Mouse (Mus musculus) stomach, embryonic 16.5 days (tissue): ENCODE measurements around the gene Zbtb8os. TPM values are rescaled to one million over a fixed set of nuclear protein-coding genes. Genes with fewer than 3 reads are reported as not detected.

ENCODE experiments used
- ATAC-seq: fragments of 200-750 bp; cut with Nextera tagmentation; 2 replicates; pipeline ENCODE4 v1.8.0; 2017; ENCODE audit warnings: moderate number of reproducible peaks, moderate TSS enrichment; ENCODE audit not compliant: insufficient read depth, low FRiP score
- H3K27ac ChIP-seq: fragments of 300-500 bp; sonication (generic); 2 replicates; pipeline ENCODE4 v1.5.1; 2014; ENCODE audit warnings: low read length
- H3K27me3 ChIP-seq: fragments of 300-500 bp; sonication (generic); 2 replicates; pipeline ENCODE4 v1.6.1; 2014; ENCODE audit warnings: low read length, control low read depth, mixed read lengths; ENCODE audit not compliant: control insufficient read depth, insufficient read depth
- H3K36me3 ChIP-seq: fragments of 300-500 bp; sonication (generic); 2 replicates; pipeline ENCODE4 v1.6.1; 2014; ENCODE audit warnings: low read length; ENCODE audit not compliant: control insufficient read depth, insufficient read depth
- H3K4me1 ChIP-seq: fragments of 300-500 bp; sonication (generic); 2 replicates; pipeline ENCODE4 v1.6.1; 2014; ENCODE audit warnings: low read length, control low read depth, mixed read lengths; ENCODE audit not compliant: control insufficient read depth, insufficient read depth
- H3K4me2 ChIP-seq: fragments of 300-500 bp; sonication (generic); 2 replicates; pipeline ENCODE4 v1.6.1; 2014; ENCODE audit warnings: low read depth, low read length, mixed read lengths
- H3K4me3 ChIP-seq: fragments of 300-500 bp; sonication (generic); replicated peaks from 2 replicates; pipeline ENCODE4 v1.5.1; 2014; ENCODE audit warnings: mild to moderate bottlenecking, low read length
- H3K9ac ChIP-seq: fragments of 300-500 bp; sonication (generic); 2 replicates; pipeline ENCODE4 v1.6.1; 2014; ENCODE audit warnings: low read length
- H3K9me3 ChIP-seq: fragments of 300-500 bp; sonication (generic); replicated peaks from 2 replicates; pipeline ENCODE4 v1.6.1; 2016; ENCODE audit warnings: low read length, control low read depth; ENCODE audit not compliant: control insufficient read depth
- WGBS: fragments of 180-500 bp; shearing (Covaris S2); extraction: QIAGEN DNeasy Blood & Tissue Kit; methylation state at CpG from one replicate; pipeline ENCODE4 v1.1.7; 2014; 5-methylcytosine and 5-hydroxymethylcytosine counted together
- polyA plus RNA-seq: library from polyadenylated mRNA; unstranded; fragments of >200 nt; fragmentation: Nextera tagmentation; extraction: Ambion mirVana; gene quantifications from 2 replicates; pipeline ENCODE4 v1.2.1, GENCODE M21; 2015

Gene Zbtb8os
- polyA plus RNA-seq, 1 experiment from 2014 or later, result 46.6 TPM

DNA sequence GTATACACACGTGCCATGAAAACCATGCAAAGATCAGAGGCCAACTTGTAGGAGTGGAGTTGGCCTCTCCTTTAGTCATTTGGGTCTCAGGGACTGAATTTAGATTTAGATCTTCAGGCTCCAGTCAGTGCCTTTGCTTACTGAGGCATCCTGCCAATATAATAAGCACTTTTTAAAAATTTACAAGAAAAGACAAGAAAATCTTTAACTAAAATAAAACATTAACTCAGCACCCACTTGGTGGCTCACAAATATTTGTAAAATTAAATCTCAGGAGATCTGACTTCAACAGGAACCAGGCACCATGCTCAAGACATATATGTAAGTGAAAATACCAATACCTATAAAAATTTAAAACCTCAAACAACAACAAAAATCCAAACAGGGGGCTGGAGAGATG, 14.6 kb upstream of the Zbtb8os start:
- Histone ChIP-seq H3K27ac (no peak overlapping the region), H3K4me3 (no peak overlapping the region), H3K4me1 (no peaks in the 10 kb centered on the region), H3K27me3 (no peaks in the 10 kb centered on the region), H3K9me3 (no peaks in the 10 kb centered on the region), H3K9ac (no peak overlapping the region), H3K36me3 (peaks cover 39% of the 10 kb centered on the region), H3K4me2 (no peak overlapping the region)
- 89% methylated on average over 1 of the region's 1 CpGs for WGBS
- ATAC-seq, result no peak

DNA sequence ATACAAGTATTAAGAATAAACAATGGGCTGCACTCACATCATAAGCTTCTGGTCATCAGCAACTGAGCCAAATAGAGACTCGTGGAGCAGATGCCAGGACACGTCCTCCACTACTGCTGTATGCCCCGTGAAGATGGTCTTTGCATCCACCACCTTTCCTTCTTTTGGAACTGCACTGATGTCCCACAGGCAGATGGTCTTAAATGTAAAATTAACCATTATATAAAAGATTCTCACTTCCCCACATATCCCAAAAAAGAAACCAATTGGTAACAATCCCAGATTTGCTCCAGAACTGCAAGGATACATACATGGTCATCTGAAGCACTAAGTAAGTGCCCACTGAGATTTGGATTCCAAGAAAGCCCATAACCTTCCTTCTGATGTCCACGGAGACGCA, 13.5 kb upstream of the Zbtb8os start:
- no peak overlapping the region for H3K4me2 ChIP-seq
- H3K4me1 ChIP-seq, result peaks cover 2% of the 10 kb centered on the region; the same call in 1 of the 2 replicates
- H3K27ac ChIP-seq, result no peak overlapping the region
- H3K4me3 ChIP-seq, result no peak overlapping the region
- WGBS, result 90% methylated on average over 5 of the region's 5 CpGs
- no peak overlapping the region for H3K9ac ChIP-seq
- no peaks in the 10 kb centered on the region for H3K9me3 ChIP-seq
- no peaks in the 10 kb centered on the region for H3K27me3 ChIP-seq
- peaks cover 32% of the 10 kb centered on the region for H3K36me3 ChIP-seq
- no peak for ATAC-seq

DNA sequence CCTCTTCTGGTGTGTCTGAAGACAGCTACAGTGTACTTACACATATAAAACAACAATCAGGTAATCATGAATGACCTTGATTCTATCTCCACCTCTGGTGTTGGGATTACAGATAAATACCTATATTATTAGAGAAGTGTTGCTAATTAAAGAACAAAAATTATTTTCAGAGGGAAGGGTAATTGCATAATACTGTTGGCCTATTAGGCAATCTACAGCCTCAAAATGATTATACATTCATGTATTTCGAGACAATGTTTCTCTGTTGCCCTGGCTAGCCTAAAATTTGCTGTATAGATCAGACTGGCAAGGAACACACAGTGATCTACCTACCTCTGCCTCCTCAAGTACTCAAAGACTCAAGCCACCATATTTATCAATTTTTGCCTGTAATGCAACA, 12.0 kb upstream of the Zbtb8os start:
- H3K27me3 ChIP-seq, result no peaks in the 10 kb centered on the region
- no peak for ATAC-seq
- peaks cover 2% of the 10 kb centered on the region; the same call in 1 of the 2 replicates for H3K4me1 ChIP-seq
- no peak overlapping the region for H3K4me2 ChIP-seq
- no peak overlapping the region for H3K9ac ChIP-seq
- no peak overlapping the region; the same call in 1 of the 2 replicates for H3K27ac ChIP-seq
- H3K4me3 ChIP-seq, result no peak overlapping the region
- no peaks in the 10 kb centered on the region for H3K9me3 ChIP-seq
- WGBS, result 92% methylated on average over 1 of the region's 1 CpGs
- H3K36me3 ChIP-seq, result peaks cover 33% of the 10 kb centered on the region

DNA sequence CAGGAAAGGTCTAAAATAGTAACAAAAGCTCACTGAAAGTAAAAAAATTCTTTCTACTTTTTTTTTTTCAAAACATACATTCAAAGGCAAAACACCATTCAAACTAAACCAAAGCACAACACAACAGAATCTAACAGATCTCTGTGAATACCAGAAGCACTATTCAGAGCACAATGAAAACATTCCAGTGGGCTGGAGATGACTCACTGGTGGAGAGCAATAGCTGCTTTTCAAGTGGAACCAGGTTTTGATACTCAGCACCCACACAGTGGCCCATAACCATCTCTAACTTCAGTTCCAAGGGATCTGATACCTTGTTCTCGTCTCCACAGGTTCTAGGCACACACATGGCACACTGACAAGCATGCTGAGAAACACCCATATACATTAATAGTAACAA, 10.7 kb upstream of the Zbtb8os start:
- H3K4me1 ChIP-seq, result peaks cover 2% of the 10 kb centered on the region; the same call in 1 of the 2 replicates
- H3K27me3 ChIP-seq, result no peaks in the 10 kb centered on the region
- H3K4me3 ChIP-seq, result no peak overlapping the region
- H3K9me3 ChIP-seq, result no peaks in the 10 kb centered on the region
- H3K27ac ChIP-seq, result no peak overlapping the region
- peaks cover 27% of the 10 kb centered on the region for H3K36me3 ChIP-seq
- WGBS, result 75% methylated on average over 1 of the region's 1 CpGs
- ATAC-seq, result no peak
- no peak overlapping the region for H3K9ac ChIP-seq
- no peak overlapping the region for H3K4me2 ChIP-seq

DNA sequence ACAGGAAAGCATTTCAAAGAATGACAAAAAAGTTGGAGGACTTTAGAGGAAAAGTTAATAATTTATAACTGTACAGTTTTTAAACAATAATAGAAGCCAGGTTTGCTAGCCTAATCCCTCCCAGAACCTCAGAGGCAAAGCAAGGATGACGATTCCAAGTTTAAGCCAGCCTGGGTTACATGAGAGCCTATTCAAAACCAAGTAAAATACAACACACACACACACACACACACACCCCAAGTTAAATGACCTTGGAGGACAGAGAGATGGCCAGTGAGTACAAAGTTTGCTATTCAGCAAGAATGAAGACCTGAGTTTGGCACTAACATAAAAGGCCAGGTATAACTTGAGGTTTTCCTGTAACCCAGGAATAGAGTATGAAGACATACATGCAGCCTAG, 9.3 kb upstream of the Zbtb8os start:
- peaks cover 27% of the 10 kb centered on the region for H3K36me3 ChIP-seq
- H3K9me3 ChIP-seq, result no peaks in the 10 kb centered on the region
- peaks cover 2% of the 10 kb centered on the region; the same call in 1 of the 2 replicates for H3K4me1 ChIP-seq
- WGBS, result 39% methylated on average over 1 of the region's 1 CpGs
- H3K4me3 ChIP-seq, result no peak overlapping the region
- no peak overlapping the region for H3K4me2 ChIP-seq
- H3K9ac ChIP-seq, result no peak overlapping the region
- no peak overlapping the region for H3K27ac ChIP-seq
- no peak for ATAC-seq
- H3K27me3 ChIP-seq, result no peaks in the 10 kb centered on the region

DNA sequence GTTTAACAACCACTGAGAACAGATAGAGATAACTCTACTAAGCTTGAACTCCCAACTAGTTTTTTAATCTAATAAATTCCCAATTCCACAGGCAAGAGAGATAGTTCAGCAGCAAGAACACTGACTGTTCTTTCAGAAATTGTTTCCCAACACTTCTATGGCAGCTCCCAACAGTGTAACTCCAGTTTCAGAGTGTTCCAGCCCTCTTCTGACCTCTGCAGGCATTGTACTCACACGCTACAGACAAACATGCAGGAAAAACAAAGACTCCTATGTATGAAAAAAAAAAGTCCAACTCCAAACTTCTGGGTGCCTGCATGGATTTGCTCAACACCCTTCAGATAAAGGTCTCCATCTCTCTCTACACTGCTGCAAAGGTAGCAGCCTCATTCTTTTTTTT, 2.6 kb upstream of the Zbtb8os start:
- peaks cover 13% of the 10 kb centered on the region for H3K36me3 ChIP-seq
- no peaks in the 10 kb centered on the region for H3K27me3 ChIP-seq
- H3K9me3 ChIP-seq, result no peaks in the 10 kb centered on the region
- WGBS, result 28% methylated on average over 1 of the region's 1 CpGs
- peaks cover 27% of the 10 kb centered on the region for H3K4me1 ChIP-seq
- peak overlapping the region; percentile 46 for H3K9ac ChIP-seq
- ATAC-seq, result no peak
- H3K27ac ChIP-seq, result no peak overlapping the region
- H3K4me3 ChIP-seq, result peak overlapping the region; percentile 95
- H3K4me2 ChIP-seq, result peak overlapping the region; percentile 78

DNA sequence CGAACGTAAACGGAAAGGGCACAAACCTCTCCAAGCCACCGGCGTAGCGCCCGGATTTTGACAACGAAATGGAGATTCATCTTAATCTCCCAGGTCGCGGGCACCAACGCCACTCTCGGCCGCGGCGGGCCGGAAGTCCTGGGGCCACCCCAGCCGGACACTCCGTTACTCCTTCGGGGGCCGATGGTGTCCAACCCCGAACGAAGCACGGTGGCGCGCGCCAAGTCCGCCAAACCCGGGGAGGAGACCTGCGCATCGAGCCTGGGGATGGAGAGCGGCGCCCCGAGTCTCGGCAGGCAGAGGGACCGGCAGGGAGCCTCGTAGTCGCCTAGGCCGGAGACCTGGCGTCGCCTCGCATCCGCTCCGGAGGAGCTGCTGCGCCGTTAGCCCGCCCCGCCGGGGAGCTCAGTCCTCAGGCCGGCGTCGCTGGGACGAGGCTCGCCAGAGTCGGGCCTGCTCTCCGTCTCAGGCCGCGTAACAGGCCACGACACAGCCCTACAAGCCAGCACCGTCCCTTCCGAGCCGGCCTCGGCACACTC, 749 bp upstream of the Zbtb8os start:
- no peaks in the 10 kb centered on the region for H3K9me3 ChIP-seq
- peak overlapping the region; percentile 95 for H3K4me3 ChIP-seq
- H3K27me3 ChIP-seq, result no peaks in the 10 kb centered on the region
- peak overlapping the region; percentile 98 for H3K27ac ChIP-seq
- no peak; the same call in 1 of the 2 replicates for ATAC-seq
- H3K4me2 ChIP-seq, result peak overlapping the region; percentile 78
- H3K36me3 ChIP-seq, result peaks cover 6% of the 10 kb centered on the region; the same call in 1 of the 2 replicates
- under 1% methylated on average over 62 of the region's 62 CpGs for WGBS
- peak overlapping the region; percentile 90 for H3K9ac ChIP-seq
- peaks cover 27% of the 10 kb centered on the region for H3K4me1 ChIP-seq

DNA sequence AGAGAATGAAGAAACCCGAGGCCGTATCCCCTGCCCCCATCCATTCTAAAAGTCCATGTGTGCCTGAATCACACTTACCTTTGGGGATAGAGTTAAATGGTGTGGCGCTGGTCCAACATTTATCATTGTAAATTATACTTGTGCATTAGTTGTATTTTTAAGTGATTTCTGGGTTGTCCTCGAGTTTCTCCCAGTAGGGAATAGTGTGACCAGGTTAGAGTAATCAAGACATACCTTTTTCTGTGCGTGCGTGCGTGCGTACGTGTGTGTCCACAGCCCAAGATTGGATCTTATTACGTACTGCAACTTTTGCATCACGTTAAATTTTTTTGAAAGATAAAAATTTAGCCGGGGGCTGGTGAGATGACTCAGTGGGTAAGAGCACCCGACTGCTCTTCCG, 796 bp downstream of the Zbtb8os start:
- Histone ChIP-seq H3K4me1 (peaks cover 27% of the 10 kb centered on the region), H3K4me3 (peak overlapping the region; percentile 73), H3K27me3 (no peaks in the 10 kb centered on the region), H3K27ac (peak overlapping the region; percentile 100), H3K4me2 (peak overlapping the region; percentile 76), H3K36me3 (peaks cover 6% of the 10 kb centered on the region; the same call in 1 of the 2 replicates), H3K9me3 (no peaks in the 10 kb centered on the region), H3K9ac (peak overlapping the region; percentile 84)
- ATAC-seq, result no peak
- 41% methylated on average over 14 of the region's 14 CpGs for WGBS

DNA sequence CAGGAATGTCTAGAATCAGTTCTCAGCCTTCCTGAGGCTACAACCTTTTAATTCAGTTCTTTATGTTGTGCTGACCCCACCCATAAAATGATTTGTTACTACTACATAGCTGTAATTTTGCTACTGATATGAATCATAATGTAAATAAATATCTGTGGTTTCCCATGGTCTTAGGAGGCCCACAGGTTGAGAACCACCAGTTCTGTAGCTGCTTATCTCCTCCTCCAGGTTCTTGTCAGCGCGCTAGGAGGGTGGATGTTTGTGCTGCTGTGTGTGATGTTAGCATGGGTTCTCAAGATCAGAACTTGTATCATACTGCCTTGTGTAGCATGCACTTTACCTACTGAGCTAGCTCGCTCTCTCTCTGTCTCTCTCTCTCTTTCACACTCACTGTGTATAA, 4.2 kb downstream of the Zbtb8os start:
- no peak overlapping the region for H3K9ac ChIP-seq

More for the DNA sequence above, 4.2 kb downstream of the Zbtb8os start:
- Histone ChIP-seq H3K36me3 (peaks cover 5% of the 10 kb centered on the region; the same call in 1 of the 2 replicates), H3K4me3 (no peak overlapping the region), H3K9me3 (no peaks in the 10 kb centered on the region), H3K27me3 (no peaks in the 10 kb centered on the region), H3K4me1 (peaks cover 3% of the 10 kb centered on the region; the same call in 1 of the 2 replicates), H3K4me2 (no peak overlapping the region), H3K27ac (no peak overlapping the region)
- no peak for ATAC-seq
- 86% methylated on average over 3 of the region's 3 CpGs for WGBS
